Mouse (Mus musculus) T-helper 17 cell (primary cell): ENCODE measurements at regions not wholly inside any gene's neighbourhood (a gene's known extent, or its start where the extent isn't known, plus 50 kb on each side); places are given as distances from the start of the nearest gene placed in this dataset.
"Not testable (repeated sequence)": the region's sequence is repeated elsewhere in the genome, so short reads cannot be mapped to it uniquely, and the experiment has no call there.

Source experiments
- in situ Hi-C, 2 experiments: fragments of 300-600 bp; cut with MboI, MseI; formaldehyde crosslinking; loops; 1 replicate in 1 of 2; 2 replicates in 1 of 2; pipeline ENCODE4 v1.15.1; 2025; ENCODE audit warnings: high pct_unique_total_duplicates in 2 of 2

DNA sequence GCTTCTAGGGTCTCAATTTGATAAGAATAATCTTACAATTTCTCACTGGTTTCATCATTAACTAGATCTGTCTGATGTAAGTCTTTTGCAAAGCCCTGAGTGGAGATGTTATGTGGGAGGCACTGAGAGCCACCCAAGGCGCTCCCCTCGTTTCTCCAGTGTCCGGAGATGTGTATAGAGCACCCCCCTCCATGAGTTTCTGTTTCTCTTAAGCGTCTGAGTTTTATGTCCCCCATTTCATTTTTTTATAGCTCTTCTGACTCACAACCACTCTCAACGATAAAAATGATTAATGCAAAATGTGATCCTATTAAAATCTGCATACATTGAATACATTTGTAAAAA is 179.5 kb upstream of the Pkdcc start:
- in situ Hi-C loops: loop anchor here in 1 of 2 experiments (25.0 kb wide), 1 partner anchor 577 kb away; no protein-coding TSS in a partner anchor

DNA sequence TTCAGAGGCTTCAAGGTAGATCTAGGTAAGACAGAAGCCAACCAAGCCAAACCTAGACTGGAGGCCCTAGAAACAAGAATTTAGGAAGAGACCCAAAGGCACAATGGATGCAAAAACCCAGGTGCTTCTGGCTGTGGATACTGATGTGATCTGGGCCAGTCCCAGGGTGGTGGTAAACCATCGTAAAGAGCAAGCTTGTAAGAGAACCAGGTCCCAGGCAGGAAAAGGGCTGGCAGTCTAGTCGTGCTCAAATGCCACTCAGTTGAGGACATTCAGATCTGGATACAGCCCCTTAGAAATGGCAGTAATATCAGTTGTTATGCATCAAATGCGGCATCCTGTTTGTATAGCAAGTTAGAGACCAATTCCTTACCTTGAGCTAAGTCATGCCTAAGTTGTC is 175.5 kb upstream of the Pkdcc start:
- in situ Hi-C loops: loop anchor here in 1 of 2 experiments (25.0 kb wide), 1 partner anchor 573 kb away; no protein-coding TSS in a partner anchor

GRCm38 (mm10) chr17:83044515-83044914 is 170.6 kb upstream of the Pkdcc start:
- in situ Hi-C loops: loop anchor here (10.0 to 25.0 kb wide), 2 partner anchors 530 to 568 kb away; no protein-coding TSS in a partner anchor

DNA sequence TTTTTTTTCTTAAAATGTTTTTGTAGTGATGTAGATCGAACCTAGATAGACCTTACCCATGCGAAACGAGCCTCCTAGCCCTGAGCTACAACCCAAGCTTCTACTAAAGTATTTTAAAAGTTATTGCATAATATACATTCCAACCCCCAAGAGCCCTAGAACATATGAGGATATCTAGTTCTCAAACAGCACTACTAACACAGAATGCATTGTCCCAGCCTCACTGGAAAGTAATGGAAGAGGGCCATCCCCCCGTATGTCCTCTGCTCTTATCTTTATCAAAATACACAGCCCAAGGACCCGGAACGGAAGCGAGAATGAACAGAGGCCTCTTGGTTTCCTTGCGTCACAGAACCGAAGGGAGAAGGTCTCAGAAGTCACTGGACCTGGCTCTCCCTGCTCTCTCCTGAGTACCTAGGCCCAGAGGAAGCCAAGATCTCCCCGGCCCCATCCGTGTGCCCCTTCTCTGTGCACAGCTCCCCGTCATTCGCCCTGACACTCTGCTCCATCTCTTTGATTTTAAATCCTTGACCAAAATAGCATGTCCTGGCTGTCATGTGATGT is 165.0 kb upstream of the Pkdcc start:
- in situ Hi-C loops: loop anchor here (10.0 to 25.0 kb wide), 2 partner anchors 525 to 562 kb away; no protein-coding TSS in a partner anchor

DNA sequence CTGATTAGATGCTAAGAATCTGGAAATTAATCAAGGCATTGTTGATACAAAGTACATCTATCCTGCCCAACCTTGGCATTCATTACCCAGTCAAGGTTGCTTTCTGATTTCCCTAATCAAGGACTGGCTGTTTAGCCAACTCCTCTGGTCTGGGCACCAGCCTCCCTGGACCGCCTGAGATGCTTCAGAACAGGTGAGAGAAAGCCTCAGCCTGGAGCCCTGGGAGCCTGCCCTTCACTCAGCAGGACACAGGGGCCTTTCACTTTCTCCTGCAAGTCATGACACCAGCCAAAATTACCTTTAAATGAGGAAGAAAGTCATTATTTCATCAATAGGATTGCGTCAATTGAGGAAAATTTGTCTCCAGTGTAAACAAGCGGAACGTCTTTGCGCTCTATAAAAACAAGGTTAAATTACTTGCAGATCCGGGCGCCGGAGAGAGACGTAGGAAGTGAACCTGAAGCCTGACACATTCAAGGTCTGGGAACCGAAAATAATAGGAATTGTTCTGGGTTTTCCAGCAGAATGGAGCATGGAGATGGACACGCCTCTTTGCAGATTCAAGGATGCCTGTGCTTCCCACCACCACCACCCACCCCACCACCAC is 164.4 kb upstream of the Pkdcc start:
- in situ Hi-C loops: no loop called here

GRCm38 (mm10) chr17:83052613-83053140 is 162.4 kb upstream of the Pkdcc start:
- in situ Hi-C loops: no loop called here

DNA sequence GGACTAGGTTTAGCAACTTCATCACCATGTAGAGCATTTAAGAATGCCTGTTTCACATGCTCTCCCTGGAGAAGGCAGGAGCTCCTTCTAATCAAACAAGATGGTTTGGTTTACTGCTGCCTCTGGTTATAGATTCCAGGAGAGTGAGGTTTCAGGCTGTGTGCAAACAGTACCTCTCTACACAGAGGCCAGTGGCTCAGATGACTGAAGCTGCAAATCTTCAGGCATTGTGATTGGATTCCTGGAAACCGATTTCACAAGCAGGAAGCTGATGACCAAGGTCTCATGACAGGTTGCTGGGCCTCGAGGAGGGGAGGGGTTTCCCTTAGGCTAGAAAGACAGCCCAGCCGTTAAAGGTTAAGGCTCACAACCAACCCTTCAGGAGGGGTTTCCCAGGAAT is 157.3 kb upstream of the Pkdcc start:
- in situ Hi-C loops: no loop called here

- in situ Hi-C loops: no loop called here
Observed at GRCm38 (mm10) chr17:83061843-83062242, 153.2 kb upstream of the Pkdcc start.

DNA sequence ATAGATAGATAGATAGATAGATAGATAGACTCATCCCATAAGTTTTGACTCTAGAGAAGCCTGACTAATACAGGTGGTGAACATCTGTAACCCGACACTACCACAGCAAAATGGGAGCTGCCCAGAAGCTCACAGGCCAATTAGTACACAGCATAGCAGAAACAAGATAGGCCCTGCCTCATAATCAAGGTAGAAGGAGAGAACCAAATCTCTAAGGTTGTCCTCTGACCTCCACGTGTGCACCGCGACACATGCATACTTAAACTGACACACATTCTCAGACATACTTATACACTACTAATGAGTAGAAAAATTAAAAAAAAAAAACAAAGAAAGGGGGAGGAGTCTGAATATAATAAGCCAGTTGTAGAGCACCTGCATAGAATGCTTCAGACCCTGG is 151.2 kb upstream of the Pkdcc start:
- in situ Hi-C loops: no loop called here

- in situ Hi-C loops: not testable (repeated sequence)
Observed at GRCm38 (mm10) chr17:83064376-83064775, 150.7 kb upstream of the Pkdcc start.

- in situ Hi-C loops: no loop called here
Observed at GRCm38 (mm10) chr17:83069246-83069645, 145.8 kb upstream of the Pkdcc start.

- in situ Hi-C loops: no loop called here
Observed at GRCm38 (mm10) chr17:83071746-83072145, 143.3 kb upstream of the Pkdcc start.

DNA sequence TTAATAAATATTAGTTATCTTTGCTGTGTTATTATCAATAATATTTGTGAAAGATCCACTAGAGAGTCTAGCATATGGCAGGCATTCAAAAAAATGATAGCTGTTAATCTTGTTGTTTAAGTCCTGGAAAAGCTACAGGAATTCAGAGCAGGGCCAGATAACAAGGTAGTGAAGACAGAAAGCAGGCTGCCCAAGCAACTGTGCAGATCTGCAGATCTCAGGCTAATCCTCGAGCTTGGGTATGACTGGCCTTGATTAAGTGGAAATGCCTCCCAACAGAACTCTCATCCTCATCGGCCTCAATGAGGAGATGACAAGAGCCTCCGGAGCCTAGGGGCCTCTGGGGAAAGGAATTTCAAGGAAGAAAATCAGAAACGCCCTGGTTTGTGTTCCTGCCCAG is 142.9 kb upstream of the Pkdcc start:
- in situ Hi-C loops: no loop called here

DNA sequence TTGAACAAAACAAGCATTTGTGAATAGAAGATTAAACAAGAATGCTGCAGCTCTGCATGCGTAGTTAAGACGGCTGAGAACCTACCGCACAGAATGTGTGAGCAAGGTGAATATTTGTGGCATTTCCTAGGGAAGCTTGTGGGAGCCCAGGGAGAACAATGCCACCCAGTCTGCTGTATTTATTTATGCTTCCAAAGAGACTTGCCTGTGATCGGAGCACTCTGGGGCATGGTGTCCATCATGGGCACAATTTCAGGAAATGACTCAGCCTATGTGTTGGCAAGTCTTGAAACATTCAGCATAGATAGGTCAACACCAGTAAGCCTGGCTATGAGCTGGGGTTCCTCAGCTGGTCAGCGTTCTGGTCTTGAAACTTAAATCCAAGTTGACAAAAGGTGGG is 140.2 kb upstream of the Pkdcc start:
- in situ Hi-C loops: no loop called here

DNA sequence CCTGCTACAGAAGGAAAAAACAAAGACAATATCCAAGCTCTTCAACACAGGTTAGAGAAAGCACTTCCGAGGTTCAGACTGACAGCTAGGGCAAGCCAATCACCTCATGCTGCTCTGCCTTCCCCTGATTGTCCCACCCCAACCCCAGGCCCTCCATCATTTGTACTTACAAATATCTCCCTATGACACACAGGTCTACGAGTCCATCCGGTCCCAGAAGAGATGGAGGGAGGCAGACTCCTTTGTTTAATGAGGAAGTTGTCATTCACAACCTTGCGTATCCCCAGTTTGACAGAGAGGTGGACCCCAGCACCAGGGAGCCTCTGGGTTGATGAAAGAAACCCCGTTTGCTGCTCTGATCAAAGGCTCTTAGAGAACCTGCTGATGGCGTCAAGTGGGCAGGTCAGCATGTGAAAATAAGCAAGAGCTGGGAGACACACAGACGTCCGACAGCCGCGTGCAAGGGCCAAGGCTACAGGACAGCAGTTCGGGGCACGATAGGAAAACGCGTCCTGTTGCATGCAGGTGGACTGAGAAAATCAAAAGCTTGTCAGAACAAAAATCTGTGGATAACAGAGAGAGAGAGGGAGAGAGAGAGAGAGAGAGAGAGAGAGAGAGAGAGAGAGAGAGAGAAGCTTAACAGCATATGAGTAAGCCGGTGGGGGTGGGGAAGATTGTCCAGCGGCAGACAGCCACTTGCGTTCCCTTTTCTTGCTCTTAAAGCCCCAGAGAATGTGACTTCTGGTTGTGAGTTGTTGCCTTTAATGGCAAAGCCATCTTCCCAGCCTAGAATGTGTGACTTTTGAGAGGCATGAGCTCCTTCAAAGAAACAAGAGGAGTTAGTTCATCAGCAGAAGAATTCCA is 137.1 kb upstream of the Pkdcc start:
- in situ Hi-C loops: no loop called here

- in situ Hi-C loops: no loop called here
Observed at GRCm38 (mm10) chr17:83078601-83079360, 136.3 kb upstream of the Pkdcc start.

- in situ Hi-C loops: no loop called here
Observed at GRCm38 (mm10) chr17:83079361-83079685, 135.8 kb upstream of the Pkdcc start.

- in situ Hi-C loops: no loop called here
Observed at GRCm38 (mm10) chr17:83081729-83082128, 133.4 kb upstream of the Pkdcc start.

DNA sequence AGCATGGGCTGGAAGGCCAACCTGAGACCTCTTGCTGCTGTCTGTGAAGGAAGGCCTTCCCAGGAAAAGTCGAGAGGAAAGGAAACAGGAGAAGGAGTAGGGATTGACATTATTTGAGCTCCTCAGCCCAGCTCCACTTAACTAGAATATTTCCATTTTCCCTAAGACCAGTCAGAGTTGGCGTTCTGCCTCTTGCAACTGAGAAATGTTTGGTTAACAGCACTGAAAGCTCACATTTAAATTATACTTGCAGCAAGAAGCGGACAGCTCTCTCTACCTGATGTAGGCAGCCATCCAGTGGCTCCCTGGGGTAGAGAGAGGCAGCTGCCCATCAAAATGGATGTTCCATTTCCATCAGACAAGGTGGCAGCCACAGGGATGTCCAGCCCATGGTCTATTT is 131.6 kb upstream of the Pkdcc start:
- in situ Hi-C loops: no loop called here

DNA sequence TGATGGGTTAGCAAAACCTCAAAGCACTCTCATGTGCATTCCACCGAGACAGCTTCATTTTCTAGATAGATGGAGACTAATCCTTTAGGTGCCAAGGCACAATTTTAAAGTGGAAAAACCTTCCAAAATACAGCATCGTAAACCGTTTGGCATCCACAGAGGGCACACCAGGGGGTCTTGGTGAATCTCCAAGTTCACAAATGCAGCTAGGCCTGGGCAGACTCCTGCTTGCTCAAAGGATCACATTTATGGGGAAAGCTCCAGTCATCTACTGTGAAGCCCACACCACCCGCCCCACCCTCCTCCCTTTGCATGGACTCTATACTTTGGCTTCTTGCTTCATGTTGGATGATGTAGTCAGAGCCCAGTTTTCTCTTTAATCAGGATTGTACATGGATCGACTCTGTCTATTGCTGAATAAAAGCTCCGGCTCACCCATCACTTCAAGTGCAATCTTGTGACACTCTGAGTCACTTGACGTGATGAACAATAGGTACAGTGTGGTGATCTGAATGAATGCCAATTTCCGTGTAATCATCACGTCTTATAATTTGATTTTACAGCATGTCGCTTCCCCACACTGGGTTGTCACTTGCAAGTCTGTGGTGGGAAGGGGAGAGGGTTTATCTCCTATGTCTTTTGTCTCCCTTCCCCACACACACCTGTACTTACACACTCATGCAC is 129.2 kb upstream of the Pkdcc start:
- in situ Hi-C loops: no loop called here

- in situ Hi-C loops: no loop called here
Observed at GRCm38 (mm10) chr17:83086703-83087102, 128.4 kb upstream of the Pkdcc start.
